Mouse (Mus musculus) lung, adult 2 months (tissue): ENCODE results near the gene Serpina3k.
"Not testable (repeated sequence)": the region's sequence is repeated elsewhere in the genome, so short reads cannot be mapped to it uniquely, and the experiment has no call there.

Experiments
- CTCF ChIP-seq: fragments of 200-500 bp; IDR thresholded peaks from 2 replicates; pipeline ENCODE4 v1.5.1; 2011; ENCODE audit warnings: mild to moderate bottlenecking, low read length, control low read depth; ENCODE audit not compliant: insufficient read depth
- POLR2A ChIP-seq: fragments of 200-500 bp; IDR thresholded peaks from 2 replicates; pipeline ENCODE4 v1.6.1; 2011; ENCODE audit warnings: low read depth, mild to moderate bottlenecking, control low read depth, low read length, borderline replicate concordance; ENCODE audit errors: extremely low read depth

DNA sequence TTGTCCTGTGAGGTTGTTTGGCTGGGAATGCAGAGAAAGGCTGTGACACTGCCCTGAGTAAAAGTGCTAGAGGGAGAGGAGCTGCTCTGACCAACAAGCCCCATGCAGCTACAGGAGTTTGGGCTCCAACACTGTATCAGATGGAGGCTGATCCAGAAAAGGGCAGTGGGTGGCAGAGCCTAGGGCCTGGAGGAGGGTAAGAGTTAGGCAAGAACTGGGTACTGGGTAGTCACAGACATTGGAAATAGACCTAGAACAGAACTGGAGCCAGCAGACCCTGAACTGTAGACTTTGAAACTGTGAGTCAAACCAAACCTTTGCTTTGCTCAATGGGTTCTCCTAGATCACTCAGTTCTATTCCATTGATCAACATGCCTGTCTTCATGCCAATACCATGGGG is 1.4 kb upstream of the Serpina3k start:
- TF ChIP-seq POLR2A, CTCF: not testable (repeated sequence)
